Mouse (Mus musculus): ENCODE measurements at regions not wholly inside any gene's neighbourhood (a gene's known extent, or its start where the extent isn't known, plus 50 kb on each side); places are given as distances from the start of the nearest gene placed in this dataset.
"Not testable (repeated sequence)": the region's sequence is repeated elsewhere in the genome, so short reads cannot be mapped to it uniquely, and the experiment has no call there.

DNA sequence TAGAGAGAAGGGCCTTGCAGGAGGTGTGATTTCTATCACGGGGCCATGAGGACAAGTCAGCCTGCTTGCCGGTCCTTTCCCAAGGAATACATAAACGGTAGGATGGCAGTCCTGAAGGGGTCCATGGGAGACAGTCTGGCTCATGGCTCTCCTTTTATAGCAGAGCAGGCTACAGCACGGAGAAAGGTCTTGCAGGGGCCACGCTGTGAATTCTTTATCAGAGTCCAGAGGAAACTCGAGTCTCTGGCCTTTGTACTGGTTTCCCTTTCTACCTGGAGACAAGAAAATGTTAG, 1984.0 kb downstream of the 4930444P10Rik start:
- DNase-seq: peak; percentile 80

- peak; percentile 88 for DNase-seq
Observed at GRCm38 (mm10) chr1:14108450-14109189, 1984.5 kb downstream of the 4930444P10Rik start.

GRCm38 (mm10) chr1:14105521-14105920, 1987.6 kb downstream of the 4930444P10Rik start:
- not testable (repeated sequence) for DNase-seq

- DNase-seq: no peak
Observed at GRCm38 (mm10) chr1:14104529-14104928, 1988.6 kb downstream of the 4930444P10Rik start.

DNA sequence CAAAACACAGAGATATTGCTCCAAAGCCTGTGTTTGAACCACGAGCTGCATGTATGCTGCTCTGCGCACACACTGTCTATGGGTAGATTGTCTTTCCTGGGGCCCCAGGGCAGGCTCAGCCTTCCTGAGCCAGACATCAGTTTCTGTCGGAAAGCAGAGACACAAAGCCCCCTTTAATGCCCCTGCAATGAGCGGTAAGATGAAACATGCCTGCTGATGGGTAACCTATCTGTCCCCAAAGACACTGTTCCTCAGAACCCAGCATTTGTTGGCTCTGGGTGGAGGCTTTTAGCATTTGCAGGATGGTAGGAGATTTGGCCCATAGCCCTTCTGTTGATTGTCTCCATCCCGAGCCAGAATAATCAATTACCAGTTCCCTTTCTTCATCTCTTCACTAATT, 1994.1 kb downstream of the 4930444P10Rik start:
- DNase-seq: peak; percentile 56

- DNase-seq: peak; percentile 28
Observed at GRCm38 (mm10) chr1:14097567-14098228, 1995.4 kb downstream of the 4930444P10Rik start.

DNA sequence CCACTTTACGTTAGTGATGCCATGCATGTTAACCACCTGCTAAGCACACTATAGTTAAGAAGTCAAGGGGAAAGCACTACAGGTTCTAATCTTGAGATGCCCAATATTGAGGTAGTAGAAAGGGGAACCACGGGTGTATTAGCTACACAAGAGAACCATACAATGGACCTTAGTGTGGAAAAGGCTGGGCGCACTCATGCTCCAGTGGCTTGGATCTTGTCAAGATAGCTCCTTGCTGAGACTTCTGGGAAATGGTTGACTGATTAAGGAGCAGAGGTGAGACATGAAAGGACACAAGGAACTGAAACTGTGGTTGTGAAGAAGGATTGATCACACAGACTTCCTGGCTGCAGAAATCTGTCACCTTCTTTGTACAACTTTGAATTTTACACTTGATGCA, 2028.3 kb downstream of the 4930444P10Rik start:
- DNase-seq: no peak

DNA sequence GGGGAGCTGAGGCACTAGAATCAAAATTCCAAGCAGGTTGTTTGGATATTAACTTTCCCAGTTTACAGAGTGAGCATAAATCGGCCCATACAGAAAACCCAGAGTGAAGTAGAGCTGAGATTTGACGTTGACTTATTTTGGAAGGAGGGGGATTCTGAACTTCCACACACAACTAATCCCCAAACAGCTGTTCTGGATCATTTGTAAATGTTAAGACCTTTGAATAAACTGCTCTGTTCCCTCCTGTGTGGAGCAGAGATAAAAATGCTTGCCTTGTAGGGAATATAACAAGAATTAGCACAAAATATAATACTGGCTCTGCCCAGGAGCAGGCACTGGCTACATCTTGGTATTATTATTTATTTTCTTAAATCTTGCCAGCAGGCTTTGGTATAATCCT, 2057.0 kb downstream of the 4930444P10Rik start:
- no peak for DNase-seq

- DNase-seq: no peak
Observed at GRCm38 (mm10) chr1:14011484-14011883, 2081.6 kb downstream of the 4930444P10Rik start.

DNA sequence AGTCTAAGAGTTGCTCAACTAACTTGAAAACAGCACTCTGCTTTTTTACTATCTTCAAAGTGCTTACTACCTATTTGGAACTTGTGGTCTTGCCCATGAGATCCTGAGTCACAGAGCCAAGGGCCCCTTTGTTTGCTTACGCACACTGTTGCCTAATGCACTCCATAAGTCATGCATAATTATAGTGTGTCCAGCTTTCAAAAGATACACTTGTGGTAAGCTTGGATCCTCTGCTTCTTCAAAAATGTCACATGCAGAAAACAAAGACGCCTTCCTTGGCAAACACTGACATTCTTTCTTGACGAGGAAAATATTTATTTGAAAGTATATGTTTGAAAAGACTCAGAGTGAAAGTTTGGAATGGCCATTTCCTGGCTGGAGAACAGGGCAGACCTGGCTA, 2082.3 kb downstream of the 4930444P10Rik start:
- DNase-seq: no peak

DNA sequence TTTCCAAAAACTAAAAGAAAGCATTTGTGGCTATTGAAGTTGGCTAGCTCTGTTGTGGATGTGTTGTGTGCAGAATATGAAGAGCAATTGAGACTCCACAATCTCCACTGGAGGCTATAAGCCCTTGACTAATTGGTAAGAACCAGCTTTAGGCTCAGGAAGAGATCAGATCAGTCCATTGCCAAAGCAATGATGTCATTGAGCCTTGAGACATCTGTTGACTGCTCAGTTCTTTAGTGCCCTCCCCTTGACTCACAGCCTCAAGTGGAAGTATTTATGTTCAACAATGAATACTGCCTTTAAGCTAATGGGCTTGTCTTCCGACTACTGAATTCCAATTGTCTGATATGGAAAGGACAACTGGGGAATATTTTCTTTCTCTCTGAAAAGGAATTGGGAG, 2090.6 kb downstream of the 4930444P10Rik start:
- no peak for DNase-seq

- DNase-seq: no peak
Observed at GRCm38 (mm10) chr1:14001431-14001830, 2091.7 kb downstream of the 4930444P10Rik start.

DNA sequence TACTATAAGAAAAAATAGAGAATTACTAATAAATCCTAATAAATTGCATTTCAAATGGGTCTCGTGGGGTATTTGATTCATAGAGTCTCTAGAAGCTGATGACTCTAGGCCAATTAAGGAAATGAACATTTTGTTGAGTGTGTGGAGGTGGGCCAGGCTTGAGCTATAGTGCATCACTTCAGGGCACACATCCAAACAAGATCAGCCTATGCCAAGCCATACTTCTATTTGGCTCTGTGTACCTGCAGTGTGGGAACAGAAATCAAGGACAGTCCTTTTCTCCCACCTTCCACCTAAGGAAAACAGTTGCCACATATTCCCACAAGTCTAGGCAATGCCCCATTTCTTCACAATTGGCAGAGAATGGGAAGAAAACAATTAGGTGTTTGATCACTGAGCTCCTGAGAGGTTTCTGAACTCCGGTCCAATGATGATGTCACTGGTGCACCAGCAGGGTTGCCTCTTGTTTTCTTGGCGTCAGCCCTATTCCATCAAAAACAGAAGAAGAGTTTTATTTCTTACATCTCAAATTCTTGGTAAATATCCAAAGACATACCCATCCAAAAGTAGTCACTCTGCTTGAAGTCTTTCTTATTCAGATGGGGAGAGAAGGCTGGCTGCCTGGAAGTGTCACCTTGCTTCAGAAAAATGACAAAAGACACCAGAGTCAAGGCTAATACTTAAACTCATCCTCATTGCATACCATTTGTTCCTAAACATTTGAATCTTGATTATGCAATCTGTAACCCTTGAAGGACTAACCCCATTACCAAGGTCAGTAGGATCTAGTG, 2092.3 kb downstream of the 4930444P10Rik start:
- DNase-seq: no peak

GRCm38 (mm10) chr1:13998178-13998708, 2094.9 kb downstream of the 4930444P10Rik start:
- no peak for DNase-seq

GRCm38 (mm10) chr1:13993825-13994509, 2099.2 kb downstream of the 4930444P10Rik start:
- DNase-seq: no peak

- no peak for DNase-seq
Observed at GRCm38 (mm10) chr1:13992978-13993377, 2100.1 kb downstream of the 4930444P10Rik start.

DNA sequence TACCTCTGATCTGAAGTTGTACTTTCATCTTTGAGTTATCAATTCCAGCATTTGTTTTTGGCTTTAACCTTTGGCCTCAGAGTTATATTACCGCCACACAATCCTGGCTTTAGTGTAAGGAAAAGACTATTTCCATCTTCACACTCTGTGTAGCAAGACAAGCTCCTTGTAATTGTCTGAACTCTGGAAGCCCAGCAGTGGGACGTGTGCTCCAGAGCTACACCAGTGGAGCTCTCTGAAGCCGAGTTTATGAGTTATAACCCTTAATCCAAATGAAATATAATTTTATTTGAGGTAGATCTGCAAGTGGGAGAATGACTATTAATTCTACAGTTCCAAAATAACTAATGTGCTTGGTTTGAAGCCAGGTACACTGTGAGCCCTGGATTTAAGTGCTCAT, 2103.8 kb downstream of the 4930444P10Rik start:
- no peak for DNase-seq

DNA sequence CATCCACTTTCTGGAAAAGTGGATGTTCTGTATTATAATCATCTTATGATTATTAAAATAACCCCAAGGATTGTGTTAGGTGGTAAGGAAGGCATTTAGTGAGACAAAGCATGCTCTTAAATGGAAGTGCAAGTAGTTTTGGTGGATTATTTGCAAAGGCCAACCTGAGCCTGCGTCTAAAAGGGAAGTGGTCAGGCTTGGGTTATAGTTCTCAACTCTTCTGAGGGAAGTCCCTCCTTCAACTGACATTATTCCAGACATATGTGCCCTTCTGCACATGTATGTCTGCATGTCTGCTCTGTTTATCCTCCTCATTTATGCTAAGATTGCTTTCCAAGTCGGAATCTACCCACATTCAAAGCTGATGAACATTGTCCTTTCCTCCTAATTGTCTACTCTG, 2108.3 kb downstream of the 4930444P10Rik start:
- DNase-seq: no peak

DNA sequence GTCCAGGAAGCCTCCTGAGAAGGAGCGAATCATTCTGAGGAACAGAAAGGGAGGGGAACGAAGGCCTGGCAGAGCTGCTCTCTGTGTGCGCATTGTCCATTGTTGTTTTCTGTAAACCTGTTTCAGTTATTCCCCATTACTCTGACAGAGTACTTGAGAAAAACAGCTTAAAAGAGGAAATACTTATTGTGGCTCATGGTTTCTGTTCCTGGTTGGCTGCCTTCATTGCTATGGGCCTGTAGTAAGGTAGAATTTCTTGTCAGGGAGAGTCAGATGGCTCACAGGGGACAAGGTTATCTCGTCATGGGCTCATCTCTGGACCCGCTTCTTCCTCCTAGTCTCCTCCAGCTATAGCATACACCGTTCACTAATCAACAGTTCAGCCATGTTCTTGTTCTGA, 2112.9 kb downstream of the 4930444P10Rik start:
- DNase-seq: no peak

DNA sequence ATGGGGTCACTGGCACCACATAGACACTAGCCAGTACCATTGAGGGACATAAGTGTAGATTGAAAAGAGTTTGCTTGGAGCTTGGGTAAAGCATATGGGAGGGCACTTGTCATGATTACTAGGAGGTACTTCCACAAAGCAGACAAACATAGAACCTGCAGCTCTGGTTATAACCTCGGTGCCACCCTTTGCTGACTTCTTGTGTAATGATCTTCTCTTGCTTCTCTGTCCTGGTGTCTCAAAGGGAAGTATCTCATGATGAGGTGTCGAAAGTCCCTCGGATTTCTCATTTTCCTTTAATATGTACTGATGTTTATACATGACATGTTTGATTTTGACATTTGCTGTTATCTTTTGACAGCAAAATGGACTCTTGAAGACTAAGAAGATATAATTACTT, 2114.5 kb downstream of the 4930444P10Rik start:
- no peak for DNase-seq

DNA sequence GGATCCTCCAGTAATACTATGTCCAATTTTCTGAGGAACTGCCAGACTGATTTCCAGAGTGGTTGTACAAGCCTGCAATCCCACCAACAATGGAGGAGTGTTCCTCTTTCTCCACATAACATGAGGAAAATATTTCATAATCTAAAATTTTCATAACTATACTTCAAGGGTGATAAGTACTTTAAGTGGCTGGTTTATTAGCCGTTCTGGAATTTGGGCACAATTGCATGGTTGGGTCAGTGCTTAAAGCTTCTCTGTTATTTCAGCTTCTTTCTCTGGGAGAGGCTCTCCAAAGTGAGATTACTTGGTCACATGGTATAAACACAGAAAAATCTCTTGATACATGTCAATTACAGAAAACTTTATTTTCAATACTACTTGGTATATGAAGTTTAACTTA, 2115.9 kb downstream of the 4930444P10Rik start:
- DNase-seq: no peak

GRCm38 (mm10) chr1:13949241-13949640, 2143.9 kb downstream of the 4930444P10Rik start:
- no peak for DNase-seq

- no peak for DNase-seq
Observed at GRCm38 (mm10) chr1:13941351-13941750, 2151.8 kb downstream of the 4930444P10Rik start.

Data from heart, adult 11 months (tissue).